Mouse (Mus musculus) megakaryocyte, embryonic 14.5 days (primary cell): ENCODE data around the gene Pm20d2. TPM values are rescaled to one million over a fixed set of nuclear protein-coding genes. Genes with fewer than 3 reads are reported as not detected.

Experiments
- H3K27me3 ChIP-seq: replicated peaks from 2 replicates; pipeline ENCODE3; 2012; ENCODE audit warnings: inconsistent platforms
- H3K36me3 ChIP-seq: replicated peaks from 2 replicates; pipeline ENCODE3; 2012; ENCODE audit warnings: low read length, inconsistent platforms, mixed read lengths
- H3K4me1 ChIP-seq: 2 replicates; pipeline ENCODE4 v1.6.1; 2012; ENCODE audit warnings: inconsistent platforms
- H3K4me3 ChIP-seq: replicated peaks from 2 replicates; pipeline ENCODE3; 2012; ENCODE audit warnings: moderate library complexity, mild to moderate bottlenecking, inconsistent platforms
- H3K9me3 ChIP-seq: 2 replicates; pipeline ENCODE4 v1.6.1; 2012; ENCODE audit warnings: inconsistent platforms
- FLI1 ChIP-seq: IDR thresholded peaks from 2 replicates; pipeline ENCODE4 v1.6.1; 2012; ENCODE audit warnings: low read length, inconsistent platforms, mixed read lengths
- GATA1 ChIP-seq: IDR thresholded peaks from 3 replicates; pipeline ENCODE4 v1.6.1; 2012; ENCODE audit warnings: mixed read lengths, low read length, inconsistent platforms, borderline replicate concordance
- polyA plus RNA-seq: library from polyadenylated mRNA; stranded (reverse); fragments of >175 nt; gene quantifications from 2 replicates; pipeline ENCODE4 v1.2.3, GENCODE M21; 2012; ENCODE audit warnings: low replicate concordance; ENCODE audit not compliant: insufficient read depth

The Pm20d2 gene
- polyA plus RNA-seq, 1 experiment = not detected

DNA sequence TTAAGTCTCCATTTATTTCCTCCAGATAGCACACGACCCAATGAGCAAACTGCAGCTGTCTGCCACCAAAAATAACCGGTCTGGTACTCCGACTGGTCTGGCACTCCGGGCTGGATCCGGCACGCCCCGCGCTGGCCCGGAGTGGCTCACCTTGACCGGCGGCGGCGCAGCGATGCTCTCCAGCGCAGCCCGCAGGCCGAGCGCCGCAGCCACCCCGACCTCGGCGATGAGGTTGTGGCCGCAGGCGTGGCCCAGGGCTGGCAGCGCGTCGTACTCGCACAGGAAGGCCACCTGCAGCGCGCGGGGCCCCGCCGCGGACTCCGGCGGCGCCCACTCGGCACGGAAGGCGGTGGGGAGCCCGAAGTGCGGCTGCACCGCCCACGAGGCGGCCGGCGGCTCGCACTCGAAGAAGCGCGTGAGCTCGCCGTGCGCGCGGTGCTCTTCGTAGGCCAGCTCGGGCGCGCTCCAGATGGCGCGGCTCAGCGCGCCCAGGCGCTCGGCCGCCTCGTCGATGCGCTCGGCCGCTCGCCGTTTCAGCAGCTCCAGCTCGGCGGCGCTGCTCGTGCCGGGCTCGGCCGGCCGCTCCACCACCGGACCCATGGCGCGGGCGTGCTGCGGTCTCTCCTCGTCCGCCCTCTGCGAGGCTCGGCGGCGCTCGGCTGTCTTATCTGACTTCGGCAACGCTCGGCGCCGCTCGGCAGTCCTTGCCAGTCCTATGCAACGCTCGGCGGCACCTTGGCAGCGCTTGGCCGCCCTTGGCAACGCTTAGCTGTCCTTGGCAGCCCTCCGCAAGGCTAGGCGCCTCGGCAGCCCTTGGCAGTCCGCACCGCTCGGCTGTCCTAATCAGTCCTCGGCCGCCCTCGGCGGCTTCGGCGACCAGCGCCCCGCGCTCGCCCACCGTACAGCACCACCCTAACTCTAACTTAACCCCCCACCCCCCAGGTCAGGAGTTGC is 479 bp downstream of the Pm20d2 start:
- Histone ChIP-seq H3K4me1 (peaks cover 11% of the 10 kb centered on the region), H3K36me3 (no peaks in the 10 kb centered on the region), H3K9me3 (peaks cover 19% of the 10 kb centered on the region), H3K27me3 (peaks cover 65% of the 10 kb centered on the region), H3K4me3 (peak overlapping the region; percentile 91)
- TF ChIP-seq FLI1 (no peak), GATA1 (no peak)

DNA sequence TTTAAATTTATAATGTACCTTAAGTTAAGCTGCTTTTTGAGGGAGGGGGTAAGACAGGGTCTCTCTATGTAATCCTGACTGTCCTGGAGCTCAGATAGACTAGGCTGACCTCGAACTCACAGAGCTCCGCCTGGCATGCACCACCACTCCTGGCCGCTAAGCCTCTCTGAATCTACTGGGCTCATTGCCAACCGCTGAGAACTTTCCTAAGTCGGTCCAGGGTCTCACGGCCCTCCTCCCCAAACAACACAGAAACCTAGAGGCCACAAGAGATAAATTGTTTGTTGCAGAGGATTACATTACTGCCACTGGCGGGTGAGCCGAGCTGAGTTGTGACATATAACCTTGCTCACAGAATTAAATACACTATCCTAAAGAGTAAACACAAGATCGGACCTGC is 1.4 kb downstream of the Pm20d2 start:
- TF ChIP-seq GATA1 (no peak), FLI1 (no peak)
- Histone ChIP-seq H3K9me3 (peaks cover 18% of the 10 kb centered on the region), H3K36me3 (no peaks in the 10 kb centered on the region), H3K4me1 (peaks cover 11% of the 10 kb centered on the region), H3K27me3 (peaks cover 68% of the 10 kb centered on the region), H3K4me3 (no peak overlapping the region)

DNA sequence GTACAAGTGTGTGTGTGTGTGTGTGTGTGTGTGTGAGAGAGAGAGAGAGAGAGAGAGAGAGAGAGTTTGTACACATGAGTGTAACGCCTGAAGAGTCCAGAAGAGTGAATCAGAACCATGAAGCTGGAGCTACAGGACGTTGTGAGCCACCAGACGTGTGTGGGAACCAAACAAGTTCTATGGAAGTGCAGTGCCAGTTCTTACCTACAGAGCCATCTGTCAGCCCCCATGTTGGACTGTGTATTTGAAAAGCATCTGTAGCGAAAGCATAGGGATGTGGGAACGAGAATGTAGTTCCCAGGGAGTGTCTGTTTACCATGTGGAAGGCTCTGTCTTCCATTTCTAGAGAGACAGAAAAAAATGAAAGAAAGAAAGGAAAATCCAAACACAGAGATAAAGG is 6.1 kb downstream of the Pm20d2 start:
- no peaks in the 10 kb centered on the region for H3K9me3 ChIP-seq
- no peaks in the 10 kb centered on the region for H3K36me3 ChIP-seq
- H3K4me1 ChIP-seq = no peaks in the 10 kb centered on the region
- H3K27me3 ChIP-seq = peaks cover 45% of the 10 kb centered on the region
- no peak overlapping the region for H3K4me3 ChIP-seq
- TF ChIP-seq GATA1 (no peak), FLI1 (no peak)

DNA sequence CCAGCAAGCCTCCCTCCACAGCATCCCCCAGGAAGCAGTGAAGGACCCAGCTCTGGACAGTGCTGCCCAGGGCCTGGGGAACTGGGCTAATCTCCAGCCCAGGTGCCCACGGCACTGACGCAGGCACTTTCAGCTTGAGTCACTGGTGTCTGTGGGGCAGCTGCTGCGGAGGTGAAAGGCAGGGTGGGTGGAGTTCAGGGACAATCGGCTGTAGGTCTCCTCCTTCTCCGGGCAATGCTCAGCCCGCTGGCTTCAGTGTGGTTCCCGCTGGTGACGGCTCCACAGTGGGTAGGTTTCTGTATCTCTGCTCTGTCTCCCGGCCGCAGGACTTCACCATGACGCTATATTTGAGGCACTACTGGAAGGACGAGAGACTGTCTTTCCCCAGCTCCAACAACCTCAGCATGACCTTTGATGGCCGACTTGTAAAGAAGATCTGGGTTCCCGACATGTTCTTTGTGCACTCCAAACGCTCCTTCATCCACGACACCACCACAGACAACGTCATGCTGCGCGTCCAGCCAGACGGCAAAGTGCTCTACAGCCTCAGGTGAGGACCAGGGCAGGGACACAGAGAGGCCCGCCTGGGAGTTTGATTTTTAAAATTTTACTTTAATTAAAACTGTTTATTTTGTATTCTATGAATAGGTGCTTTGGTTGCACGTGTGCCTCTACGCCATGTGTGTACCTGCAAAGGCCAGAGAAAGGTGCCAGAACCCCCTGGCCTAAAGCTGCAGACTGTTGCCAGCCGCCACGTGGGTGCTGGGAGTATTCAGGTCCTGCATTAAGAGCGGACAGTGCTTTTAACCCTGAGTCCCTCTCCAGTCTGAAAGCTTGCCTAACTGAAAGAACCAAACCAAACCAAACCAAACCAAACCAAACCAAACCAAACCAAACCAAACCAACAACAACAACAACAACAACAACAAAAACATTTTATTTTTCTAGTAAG is 37.2 kb downstream of the Pm20d2 start:
- no peaks in the 10 kb centered on the region for H3K9me3 ChIP-seq
- H3K27me3 ChIP-seq = peaks cover 21% of the 10 kb centered on the region
- TF ChIP-seq FLI1 = no peak
- no peak for TF ChIP-seq GATA1
- H3K36me3 ChIP-seq = no peaks in the 10 kb centered on the region
- H3K4me3 ChIP-seq = no peak overlapping the region
- no peaks in the 10 kb centered on the region; the same call in 1 of the 2 replicates for H3K4me1 ChIP-seq

DNA sequence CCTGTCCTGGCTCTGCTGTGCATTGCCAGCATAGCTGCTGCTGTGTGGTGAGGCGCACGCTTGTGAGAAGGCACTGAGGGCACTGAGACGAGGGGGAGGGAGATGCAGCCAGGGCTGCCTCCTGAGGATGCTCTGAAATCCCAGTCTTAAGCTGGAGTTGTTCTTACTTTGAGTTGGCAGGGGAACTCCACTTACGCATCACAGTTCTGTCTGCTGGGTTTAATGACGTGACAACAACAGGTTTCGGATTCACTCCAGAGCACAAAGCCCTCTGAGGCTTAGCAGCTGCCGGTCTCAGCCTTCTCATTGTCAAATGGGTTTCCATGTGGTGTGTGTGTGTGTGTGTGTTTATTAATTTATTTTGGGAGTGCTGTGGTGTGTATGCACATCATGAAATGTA is 40.4 kb downstream of the Pm20d2 start:
- H3K36me3 ChIP-seq = no peaks in the 10 kb centered on the region
- peaks cover 45% of the 10 kb centered on the region for H3K27me3 ChIP-seq
- peaks cover 8% of the 10 kb centered on the region; the same call in 1 of the 2 replicates for H3K4me1 ChIP-seq

DNA sequence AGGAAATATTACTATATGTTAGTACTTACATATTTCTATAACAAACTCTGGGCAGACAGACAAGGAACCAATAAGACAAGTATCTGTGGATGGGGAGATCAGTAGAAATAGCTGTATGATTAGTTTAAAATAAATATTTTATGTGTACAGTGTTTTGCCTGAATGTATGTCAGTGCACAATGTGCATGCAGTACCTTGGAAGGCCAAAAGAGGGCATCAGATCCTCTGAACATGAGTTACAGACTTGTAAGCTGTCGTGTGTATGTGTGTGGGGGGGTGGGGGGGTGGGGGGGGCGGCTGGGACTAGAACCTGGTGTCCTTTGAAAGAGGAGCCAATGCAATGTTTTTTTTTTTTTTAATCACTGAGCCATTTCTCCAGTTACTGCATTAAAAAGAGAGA is 41.7 kb downstream of the Pm20d2 start:
- Histone ChIP-seq H3K4me1 (peaks cover 8% of the 10 kb centered on the region; the same call in 1 of the 2 replicates), H3K9me3 (peaks cover 6% of the 10 kb centered on the region; the same call in 1 of the 2 replicates), H3K27me3 (peaks cover 47% of the 10 kb centered on the region), H3K36me3 (no peaks in the 10 kb centered on the region), H3K4me3 (no peak overlapping the region)
- TF ChIP-seq FLI1 = no peak

More for the DNA sequence above, 40.4 kb downstream of the Pm20d2 start:
- Histone ChIP-seq H3K4me3 (no peak overlapping the region), H3K9me3 (0 out of 2 replicates have a peak, but pooled peaks cover 1% of the 10 kb centered on the region)
- TF ChIP-seq GATA1 = no peak
- no peak for TF ChIP-seq FLI1

DNA sequence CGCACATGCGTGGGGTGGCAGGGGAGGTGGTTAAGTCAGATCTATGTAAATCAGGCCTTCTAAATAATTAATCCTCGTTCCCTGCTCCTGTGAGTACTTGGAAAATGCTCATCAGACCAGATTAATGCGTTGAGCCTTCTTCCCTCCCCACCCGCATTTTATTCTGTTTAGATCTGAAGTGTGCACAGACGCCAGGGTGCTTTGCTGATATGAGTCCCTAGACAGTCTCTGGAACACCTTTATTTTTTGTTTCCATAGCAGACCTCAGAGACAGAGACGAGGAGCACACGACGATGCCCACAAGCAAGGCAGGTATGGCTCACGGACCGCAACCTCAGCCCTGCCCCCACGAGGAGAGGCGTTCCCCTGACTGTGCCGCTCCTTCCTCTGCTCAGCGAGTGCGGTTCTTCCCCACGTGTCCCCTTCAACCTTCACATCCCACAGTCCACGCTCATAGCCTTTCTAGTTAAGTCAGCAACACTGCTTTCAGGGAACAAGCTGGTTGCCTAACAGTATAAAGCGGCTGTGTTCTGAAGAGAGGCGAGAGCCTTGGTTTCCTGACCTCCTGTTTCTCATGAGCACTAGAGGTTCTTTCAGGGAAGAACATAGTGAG is 42.8 kb downstream of the Pm20d2 start:
- Histone ChIP-seq H3K4me3 (peak overlapping the region; percentile 75), H3K36me3 (no peaks in the 10 kb centered on the region), H3K27me3 (peaks cover 45% of the 10 kb centered on the region), H3K4me1 (peaks cover 8% of the 10 kb centered on the region; the same call in 1 of the 2 replicates), H3K9me3 (peaks cover 10% of the 10 kb centered on the region; the same call in 1 of the 2 replicates)
- no peak for TF ChIP-seq GATA1
- no peak for TF ChIP-seq FLI1

DNA sequence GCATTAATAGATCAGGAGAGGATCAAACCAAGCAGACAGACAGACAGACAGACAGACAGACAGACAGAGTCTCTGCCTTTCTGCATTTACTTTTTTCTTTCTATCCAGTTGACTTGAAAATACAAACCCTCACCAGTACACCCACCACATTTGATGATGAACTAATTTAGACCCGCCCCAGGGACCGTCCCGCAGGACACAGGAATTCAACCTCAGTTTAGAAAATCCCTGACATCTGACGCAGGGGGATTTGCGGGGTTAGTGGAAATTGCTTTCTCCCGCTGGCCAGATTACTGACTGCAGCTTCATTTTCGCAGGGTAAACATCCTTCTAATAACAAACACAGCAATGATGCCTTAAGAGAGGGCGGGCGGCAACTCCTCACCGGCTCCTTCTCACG is 57.3 kb downstream of the Pm20d2 start, which contains the start of gene Gabrr1:
Gene Gabrr1 (plus strand): TSS at position 301 of the 400 bp plus-strand sequence.
- no peak within 1 kb of the TSS for H3K4me3 ChIP-seq
- H3K27me3 ChIP-seq = peaks cover 7% of the 10 kb centered on the region

More for the DNA sequence above, 57.3 kb downstream of the Pm20d2 start, which contains the start of gene Gabrr1:
- H3K9me3 ChIP-seq = no peaks in the 10 kb centered on the region
- no peaks in the 10 kb centered on the region for H3K4me1 ChIP-seq
- TF ChIP-seq GATA1 (no peak), FLI1 (no peak)
- H3K36me3 ChIP-seq = no peaks in the 10 kb centered on the region
